Mouse (Mus musculus): ENCODE measurements around the gene Pla2g4c. TPM values are rescaled to one million over a fixed set of nuclear protein-coding genes. Genes with fewer than 3 reads are reported as not detected.
"Not testable (repeated sequence)": the region's sequence is repeated elsewhere in the genome, so short reads cannot be mapped to it uniquely, and the experiment has no call there.

Gene Pla2g4c
- polyA plus RNA-seq (2016; fragmentation: Nextera tagmentation; extraction: Ambion mirVana): 1.0 and 1.3 TPM in 2 replicates

DNA sequence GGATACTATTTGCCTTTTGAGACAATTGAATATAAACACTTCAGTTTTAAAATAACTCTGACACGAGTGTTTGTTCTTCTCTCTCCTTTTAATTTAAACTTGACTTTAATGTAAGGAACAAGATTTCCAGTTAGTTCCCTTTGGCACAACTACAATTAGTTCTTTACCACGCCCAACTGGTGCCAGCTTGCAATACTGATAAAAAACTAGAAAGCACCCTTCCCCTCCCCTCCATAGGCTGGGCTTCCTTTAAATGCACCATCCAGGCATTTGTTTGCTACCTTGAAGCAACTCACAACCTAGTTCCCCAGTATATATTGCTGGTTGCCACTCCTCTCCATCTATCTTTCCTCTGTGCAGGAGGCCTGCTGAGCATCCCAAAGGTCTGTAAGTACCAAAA lies at the start of gene Pla2g4c:
Gene Pla2g4c (plus strand): TSS at position 340 of the 400 bp plus-strand sequence.
- no peak within 1 kb of the TSS for H3K4me2 ChIP-seq (replicated peaks)
- H3K4me3 ChIP-seq: no peak within 1 kb of the TSS
- H3K9ac ChIP-seq: no peak within 1 kb of the TSS
- H3K36me3 ChIP-seq: no peaks in the 10 kb centered on the region
- ATAC-seq (ENCODE audit: insufficient number of reproducible peaks, insufficient read depth, low FRiP score, low TSS enrichment): no peak
- no peaks in the 10 kb centered on the region for H3K4me1 ChIP-seq
- H3K9me3 ChIP-seq: no peaks in the 10 kb centered on the region
- no peak within 1 kb of the TSS for H3K27ac ChIP-seq
- 83% methylated on average over 2 of the region's 2 CpGs for WGBS
- H3K27me3 ChIP-seq: no peaks in the 10 kb centered on the region

- Histone ChIP-seq H3K4me1 (peaks cover 7% of the 10 kb centered on the region; the same call in 1 of the 2 replicates), H3K9me3 (peaks cover 3% of the 10 kb centered on the region; the same call in 1 of the 2 replicates), H3K4me3 (peak within 1 kb of the TSS; percentile 64), H3K4me2 (replicated peaks) (peak within 1 kb of the TSS; percentile 59), H3K9ac (peak within 1 kb of the TSS; percentile 75), H3K27me3 (no peaks in the 10 kb centered on the region), H3K27ac (peak within 1 kb of the TSS; percentile 87), H3K36me3 (peaks cover 49% of the 10 kb centered on the region)
- WGBS: 97% methylated on average over 16 of the region's 16 CpGs
- no peak for ATAC-seq (ENCODE audit: insufficient number of reproducible peaks, insufficient read depth, low FRiP score, low TSS enrichment)
Measured at GRCm38 (mm10) chr7:13277081-13277480, 47.4 kb upstream of the Pla2g4c start, which contains the start of gene Lig1. TSS of gene Lig1 (plus strand) at chr7:13277283.

DNA sequence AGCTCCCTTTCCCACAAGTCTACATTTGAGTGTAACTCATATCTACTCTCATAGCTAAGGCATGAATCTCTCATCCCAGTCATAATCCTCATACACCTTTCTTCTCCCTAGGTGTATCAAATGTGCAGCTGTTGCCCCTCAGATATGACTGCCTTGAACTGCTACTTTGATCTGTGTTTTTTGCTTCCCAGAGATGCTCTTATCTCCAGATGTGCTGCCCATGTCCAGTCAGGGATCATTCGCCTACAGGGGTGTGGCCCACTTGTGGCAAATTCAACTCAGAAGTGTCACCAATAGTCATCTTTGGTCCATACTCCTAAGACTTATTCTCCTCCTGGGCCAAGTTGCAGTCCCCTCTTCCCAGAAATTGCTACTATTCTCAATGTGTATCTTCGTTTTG lies 46.6 kb upstream of the Pla2g4c start:
- Histone ChIP-seq H3K4me2 (replicated peaks) (peak overlapping the region; percentile 59), H3K9me3 (peaks cover 3% of the 10 kb centered on the region; the same call in 1 of the 2 replicates), H3K9ac (peak overlapping the region; percentile 75), H3K36me3 (peaks cover 49% of the 10 kb centered on the region), H3K27me3 (no peaks in the 10 kb centered on the region), H3K4me3 (peak overlapping the region; percentile 64), H3K4me1 (peaks cover 7% of the 10 kb centered on the region; the same call in 1 of the 2 replicates), H3K27ac (peak overlapping the region; percentile 87)
- 31% methylated on average over 2 of the region's 2 CpGs for WGBS
- ATAC-seq (ENCODE audit: insufficient number of reproducible peaks, insufficient read depth, low FRiP score, low TSS enrichment): no peak

DNA sequence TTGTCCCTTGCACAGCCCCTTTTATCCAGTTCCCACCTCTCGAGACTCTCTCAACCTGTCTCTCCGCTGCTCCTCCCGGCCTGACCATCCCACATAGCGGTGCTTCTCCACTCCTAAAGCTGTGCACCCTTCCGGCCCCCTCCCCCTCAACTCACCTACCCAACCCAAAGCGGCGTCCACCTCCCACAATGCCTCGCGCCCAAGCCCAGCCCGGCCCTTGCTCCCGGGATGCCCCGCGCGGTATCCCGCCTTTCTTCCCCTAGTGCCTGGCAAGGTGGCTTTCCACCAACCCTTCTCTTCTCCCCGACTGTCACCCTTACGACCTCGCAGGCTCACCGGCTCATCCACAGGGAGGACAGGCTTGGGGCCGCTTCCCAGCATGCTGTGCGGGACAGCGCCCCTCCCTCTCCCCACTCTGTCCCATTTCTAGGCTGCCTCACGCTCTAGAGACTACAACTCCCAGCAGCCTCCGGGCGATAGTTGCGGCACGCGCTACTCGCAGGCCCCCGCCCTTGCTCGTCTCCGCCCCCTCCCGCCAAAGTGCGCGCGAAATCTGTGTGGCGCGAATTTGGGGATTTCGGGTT lies 46.1 kb upstream of the Pla2g4c start, which contains the start of gene Zswim9:
Gene Zswim9 (minus strand): TSS at position 414 of the 584 bp plus-strand sequence.
- H3K36me3 ChIP-seq: peaks cover 49% of the 10 kb centered on the region
- peak; percentile 98 for ATAC-seq (ENCODE audit: insufficient number of reproducible peaks, insufficient read depth, low FRiP score, low TSS enrichment)
- WGBS: under 1% methylated on average over 39 of the region's 39 CpGs

GRCm38 (mm10) chr7:13278957-13279356 lies 45.5 kb upstream of the Pla2g4c start:
- Histone ChIP-seq H3K27ac (peak overlapping the region; percentile 87), H3K9ac (peak overlapping the region; percentile 75)

More for the DNA sequence above, 46.1 kb upstream of the Pla2g4c start, which contains the start of gene Zswim9:
- peak within 1 kb of the TSS; percentile 59 for H3K4me2 ChIP-seq (replicated peaks)
- H3K4me3 ChIP-seq: peak within 1 kb of the TSS; percentile 64
- no peaks in the 10 kb centered on the region for H3K27me3 ChIP-seq
- H3K9me3 ChIP-seq: peaks cover 3% of the 10 kb centered on the region; the same call in 1 of the 2 replicates
- peak within 1 kb of the TSS; percentile 75 for H3K9ac ChIP-seq
- peaks cover 7% of the 10 kb centered on the region; the same call in 1 of the 2 replicates for H3K4me1 ChIP-seq
- H3K27ac ChIP-seq: peak within 1 kb of the TSS; percentile 87

DNA sequence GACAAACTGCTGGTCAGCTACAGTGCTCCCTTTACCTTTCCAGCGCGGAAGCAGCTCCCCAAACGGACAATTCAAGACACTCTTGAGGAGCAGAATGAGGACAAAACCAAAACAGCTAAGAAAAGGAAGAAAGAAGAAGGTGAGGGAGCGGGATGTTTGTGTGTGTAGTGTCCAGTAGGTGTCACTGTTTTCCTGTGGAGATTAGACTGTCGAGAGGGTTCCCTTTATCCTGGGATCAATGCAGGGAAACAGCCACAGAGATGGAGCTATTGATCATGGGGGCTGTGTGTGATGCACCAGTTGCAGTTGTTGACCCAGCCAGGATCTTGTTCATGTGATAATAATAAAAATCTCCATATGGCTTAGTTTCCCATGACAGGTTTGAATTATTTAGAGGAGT lies 35.8 kb upstream of the Pla2g4c start:
- no peak overlapping the region for H3K4me3 ChIP-seq
- H3K4me2 ChIP-seq (replicated peaks): no peak overlapping the region
- no peaks in the 10 kb centered on the region for H3K4me1 ChIP-seq
- no peak overlapping the region for H3K27ac ChIP-seq
- WGBS: 47% methylated on average over 5 of the region's 5 CpGs
- H3K9me3 ChIP-seq: no peaks in the 10 kb centered on the region
- no peak overlapping the region for H3K9ac ChIP-seq
- no peaks in the 10 kb centered on the region for H3K27me3 ChIP-seq
- no peak for ATAC-seq (ENCODE audit: insufficient number of reproducible peaks, insufficient read depth, low FRiP score, low TSS enrichment)
- H3K36me3 ChIP-seq: peaks cover 85% of the 10 kb centered on the region

More at GRCm38 (mm10) chr7:13278957-13279356, 45.5 kb upstream of the Pla2g4c start:
- peak overlapping the region; percentile 64 for H3K4me3 ChIP-seq
- H3K4me1 ChIP-seq, H3K27me3 ChIP-seq, H3K9me3 ChIP-seq: not testable (repeated sequence)
- 0% methylated on average over 19 of the region's 29 CpGs for WGBS
- peak overlapping the region; percentile 32 for H3K4me2 ChIP-seq (replicated peaks)
- H3K36me3 ChIP-seq: peaks cover 50% of the 10 kb centered on the region
- peak; percentile 65 for ATAC-seq (ENCODE audit: insufficient number of reproducible peaks, insufficient read depth, low FRiP score, low TSS enrichment)

- Histone ChIP-seq H3K36me3 (peaks cover 87% of the 10 kb centered on the region), H3K4me1 (no peaks in the 10 kb centered on the region), H3K4me2 (replicated peaks) (no peak overlapping the region), H3K27me3 (no peaks in the 10 kb centered on the region), H3K27ac (no peak overlapping the region), H3K9me3 (no peaks in the 10 kb centered on the region), H3K4me3 (no peak overlapping the region), H3K9ac (no peak overlapping the region)
- ATAC-seq (ENCODE audit: insufficient number of reproducible peaks, insufficient read depth, low FRiP score, low TSS enrichment): no peak
- WGBS: 93% methylated on average over 1 of the region's 1 CpGs
Measured at GRCm38 (mm10) chr7:13290041-13290675, 34.3 kb upstream of the Pla2g4c start.

DNA sequence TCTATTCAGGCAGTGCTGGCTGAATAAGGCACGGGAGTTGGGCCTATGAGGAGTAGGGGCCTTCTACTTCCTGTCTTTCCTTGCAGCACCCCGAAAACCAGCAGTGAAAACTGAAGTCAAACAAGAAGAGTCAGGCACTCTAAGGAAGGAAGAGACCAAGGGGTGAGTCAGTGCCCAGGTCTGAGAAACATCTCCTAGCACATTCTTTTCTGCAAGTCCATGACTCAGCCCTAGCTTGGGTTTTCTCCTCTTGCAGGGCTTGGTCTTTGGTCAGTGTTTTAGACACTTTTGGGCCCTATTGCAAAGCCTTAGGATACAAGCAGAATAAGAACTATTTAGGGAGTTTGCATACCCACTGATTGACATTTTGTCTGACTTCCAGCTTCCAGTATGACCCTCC lies 33.1 kb upstream of the Pla2g4c start:
- H3K9ac ChIP-seq: no peak overlapping the region
- H3K4me1 ChIP-seq: no peaks in the 10 kb centered on the region
- no peak overlapping the region for H3K27ac ChIP-seq
- ATAC-seq (ENCODE audit: insufficient number of reproducible peaks, insufficient read depth, low FRiP score, low TSS enrichment): no peak
- 83% methylated on average over 2 of the region's 2 CpGs for WGBS
- H3K9me3 ChIP-seq: no peaks in the 10 kb centered on the region
- no peak overlapping the region for H3K4me3 ChIP-seq
- no peaks in the 10 kb centered on the region for H3K27me3 ChIP-seq
- H3K36me3 ChIP-seq: peaks cover 89% of the 10 kb centered on the region
- no peak overlapping the region for H3K4me2 ChIP-seq (replicated peaks)

GRCm38 (mm10) chr7:13293878-13294855 lies 30.3 kb upstream of the Pla2g4c start:
- Histone ChIP-seq H3K27me3 (no peaks in the 10 kb centered on the region), H3K27ac (no peak overlapping the region), H3K4me3 (no peak overlapping the region), H3K9ac (no peak overlapping the region), H3K4me2 (replicated peaks) (no peak overlapping the region), H3K9me3 (no peaks in the 10 kb centered on the region), H3K36me3 (peaks cover 93% of the 10 kb centered on the region), H3K4me1 (no peaks in the 10 kb centered on the region)
- 86% methylated on average over 11 of the region's 11 CpGs for WGBS
- ATAC-seq (ENCODE audit: insufficient number of reproducible peaks, insufficient read depth, low FRiP score, low TSS enrichment): no peak

GRCm38 (mm10) chr7:13295256-13295655 lies 29.2 kb upstream of the Pla2g4c start:
- WGBS: 94% methylated on average over 7 of the region's 7 CpGs
- ATAC-seq (ENCODE audit: insufficient number of reproducible peaks, insufficient read depth, low FRiP score, low TSS enrichment): no peak
- H3K4me1 ChIP-seq: no peaks in the 10 kb centered on the region
- no peak overlapping the region for H3K4me2 ChIP-seq (replicated peaks)
- H3K27me3 ChIP-seq: no peaks in the 10 kb centered on the region
- no peak overlapping the region for H3K4me3 ChIP-seq
- H3K9ac ChIP-seq: no peak overlapping the region
- H3K27ac ChIP-seq: no peak overlapping the region
- no peaks in the 10 kb centered on the region for H3K9me3 ChIP-seq
- H3K36me3 ChIP-seq: peaks cover 93% of the 10 kb centered on the region

GRCm38 (mm10) chr7:13297636-13298035 lies 26.8 kb upstream of the Pla2g4c start:
- no peaks in the 10 kb centered on the region for H3K9me3 ChIP-seq
- H3K9ac ChIP-seq: no peak overlapping the region
- 88% methylated on average over 1 of the region's 1 CpGs for WGBS
- no peaks in the 10 kb centered on the region for H3K4me1 ChIP-seq
- no peak for ATAC-seq (ENCODE audit: insufficient number of reproducible peaks, insufficient read depth, low FRiP score, low TSS enrichment)
- peaks cover 92% of the 10 kb centered on the region for H3K36me3 ChIP-seq
- H3K4me3 ChIP-seq: no peak overlapping the region
- no peak overlapping the region for H3K27ac ChIP-seq
- H3K27me3 ChIP-seq: no peaks in the 10 kb centered on the region
- no peak overlapping the region for H3K4me2 ChIP-seq (replicated peaks)

All from embryonic facial prominence, embryonic 12.5 days (tissue).